Mouse (Mus musculus): ENCODE results near the gene Rwdd2b.

GRCm38 (mm10) chr16:87455180-87455611, 14.8 kb upstream of the Rwdd2b start:
- no peak for TF ChIP-seq NRF1 (IDR thresholded peaks at IDR 0.05; ENCODE audit: insufficient read depth, low read depth, low read length, poor library complexity, severe bottlenecking)
- TF ChIP-seq CTCF (IDR thresholded peaks at IDR 0.05 in 2 of 3, conservative IDR thresholded peaks at IDR 0.05 in 1 of 3; ENCODE audit: control insufficient read depth in 1 of 3, insufficient read depth in 1 of 3, low read depth in 2 of 3, low read length in 3 of 3, poor library complexity in 1 of 3, severe bottlenecking in 1 of 3) = no peak
- no peak for TF ChIP-seq RCOR1 (IDR thresholded peaks at IDR 0.05; ENCODE audit: low read depth, low read length)
- TF ChIP-seq ZNF384 (IDR thresholded peaks at IDR 0.05; ENCODE audit: low read depth, low read length) = no peak
- no peak for TF ChIP-seq ZKSCAN1 (IDR thresholded peaks at IDR 0.05; ENCODE audit: low read depth, low read length)
- TF ChIP-seq POLR2A (IDR thresholded peaks at IDR 0.05; ENCODE audit: control insufficient read depth in 1 of 2, insufficient read depth in 1 of 2, low read depth in 1 of 2, low read length in 2 of 2, poor library complexity in 1 of 2) = no peak
